Mouse (Mus musculus) T-cell, adult 2 months (primary cell): ENCODE measurements around the gene Med10.

Source experiments
- DNase-seq: peaks from one replicate; pipeline ENCODE4 v3.0.0; 2022; ENCODE audit warnings: low spot score

Med10 gene

GRCm38 (mm10) chr13:69802095-69802494 lies at the start of gene Med10:
TSS of gene Med10 (plus strand) at chr13:69802395.
- no peak for DNase-seq

- DNase-seq: no peak
Measured at GRCm38 (mm10) chr13:69752875-69753274, 49.3 kb upstream of the Med10 start.

GRCm38 (mm10) chr13:69758979-69759378 lies 43.2 kb upstream of the Med10 start:
- DNase-seq: no peak

GRCm38 (mm10) chr13:69761393-69761792 lies 40.8 kb upstream of the Med10 start:
- no peak for DNase-seq

- DNase-seq: no peak
Measured at GRCm38 (mm10) chr13:69764646-69765045, 37.5 kb upstream of the Med10 start.

GRCm38 (mm10) chr13:69768152-69768551 lies 34.0 kb upstream of the Med10 start:
- DNase-seq: no peak

- DNase-seq: no peak
Measured at GRCm38 (mm10) chr13:69770538-69771456, 31.4 kb upstream of the Med10 start.

GRCm38 (mm10) chr13:69772358-69772757 lies 29.8 kb upstream of the Med10 start:
- no peak for DNase-seq

GRCm38 (mm10) chr13:69778221-69778620 lies 24.0 kb upstream of the Med10 start:
- DNase-seq: no peak

- DNase-seq: no peak
Measured at GRCm38 (mm10) chr13:69788704-69789103, 13.5 kb upstream of the Med10 start.

GRCm38 (mm10) chr13:69791814-69792213 lies 10.4 kb upstream of the Med10 start:
- DNase-seq: no peak

- no peak for DNase-seq
Measured at GRCm38 (mm10) chr13:69792541-69793009, 9.6 kb upstream of the Med10 start.

- DNase-seq: no peak
Measured at GRCm38 (mm10) chr13:69794808-69795207, 7.4 kb upstream of the Med10 start.

GRCm38 (mm10) chr13:69809681-69810611 lies 7.8 kb downstream of the Med10 start:
- peak; percentile 78 for DNase-seq

GRCm38 (mm10) chr13:69810936-69811680 lies 8.9 kb downstream of the Med10 start:
- DNase-seq: no peak

- peak; percentile 32 for DNase-seq
Measured at GRCm38 (mm10) chr13:69813870-69814269, 11.7 kb downstream of the Med10 start.

GRCm38 (mm10) chr13:69818306-69818705 lies 16.1 kb downstream of the Med10 start:
- DNase-seq: no peak

- DNase-seq: peak; percentile 15
Measured at GRCm38 (mm10) chr13:69821169-69821822, 19.1 kb downstream of the Med10 start.

GRCm38 (mm10) chr13:69823920-69824637 lies 21.9 kb downstream of the Med10 start:
- no peak for DNase-seq

- DNase-seq: no peak
Measured at GRCm38 (mm10) chr13:69825396-69826095, 23.4 kb downstream of the Med10 start.
